Mouse (Mus musculus) heart, adult 8-10 months (tissue): ENCODE data around the gene Dscam. TPM values are rescaled to one million over a fixed set of nuclear protein-coding genes. Genes with fewer than 3 reads are reported as not detected.

ENCODE experiments used
- DNase-seq: peaks from one replicate; pipeline ENCODE4 v3.0.0; 2022; ENCODE audit warnings: low spot score
- total RNA-seq, 4 experiments: library from RNA; stranded (reverse); gene quantifications; 2 replicates each; pipeline ENCODE4 v1.2.4; 2022

Dscam gene
- total RNA-seq, 4 experiments from 2014 or later: not detected

DNA sequence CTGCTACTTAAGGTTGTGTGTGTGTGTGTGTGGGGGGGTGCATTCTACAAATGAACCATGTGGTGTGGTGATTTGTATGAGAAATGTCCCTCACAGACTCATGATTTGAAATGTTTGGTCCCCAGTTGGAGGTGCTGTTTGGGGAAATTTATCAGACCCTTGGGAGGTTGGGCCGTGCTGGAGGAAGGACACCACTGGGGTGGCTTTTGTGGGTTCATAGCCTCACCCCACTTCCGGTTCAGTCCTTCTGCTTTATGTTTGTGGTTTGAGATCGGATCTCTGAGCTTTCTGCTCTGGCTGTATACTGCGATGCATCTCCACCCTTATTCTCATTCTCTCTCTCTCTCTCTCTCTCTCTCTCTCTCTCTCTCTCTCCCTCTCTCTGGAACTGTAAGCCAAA lies 516.5 kb downstream of the Dscam start:
- no peak for DNase-seq

DNA sequence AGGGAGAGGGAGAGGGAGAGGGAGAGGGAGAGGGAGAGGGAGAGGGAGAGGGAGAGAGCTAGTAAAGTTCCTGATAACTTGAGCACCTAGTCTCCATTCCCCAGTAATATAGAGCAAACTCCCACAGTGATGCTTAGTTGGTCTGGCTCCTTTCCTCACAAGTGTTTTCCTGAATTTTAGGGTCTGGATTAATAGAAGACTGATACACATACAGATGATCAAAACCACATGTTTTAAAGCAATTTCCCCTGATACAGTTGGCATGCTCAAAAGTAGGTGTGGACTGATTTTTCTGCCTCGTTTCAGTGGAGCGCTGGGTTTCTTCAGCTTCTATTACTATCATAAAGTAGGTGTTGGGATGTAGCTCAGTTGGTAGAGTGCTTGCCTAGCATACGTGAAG lies 519.1 kb downstream of the Dscam start:
- DNase-seq: no peak

DNA sequence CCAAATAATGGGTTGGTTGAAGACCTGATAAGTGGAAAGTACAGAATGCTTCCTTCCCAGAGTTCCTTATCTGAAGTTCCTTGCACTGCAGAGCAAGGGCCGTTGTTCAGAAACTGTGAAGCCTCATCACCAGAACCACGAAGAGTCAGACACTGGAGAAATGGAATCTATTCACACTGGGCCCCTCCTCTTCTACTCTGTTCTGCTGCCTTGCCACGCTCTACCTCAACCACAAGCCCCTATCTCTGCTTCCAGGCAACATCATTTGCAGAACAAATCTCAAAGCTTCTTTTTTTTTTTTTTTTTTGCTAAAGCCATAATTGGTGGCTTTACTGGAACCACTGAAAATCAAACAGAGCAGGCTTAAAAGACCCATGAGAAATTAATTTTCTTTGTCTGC lies 530.5 kb downstream of the Dscam start:
- DNase-seq: no peak

DNA sequence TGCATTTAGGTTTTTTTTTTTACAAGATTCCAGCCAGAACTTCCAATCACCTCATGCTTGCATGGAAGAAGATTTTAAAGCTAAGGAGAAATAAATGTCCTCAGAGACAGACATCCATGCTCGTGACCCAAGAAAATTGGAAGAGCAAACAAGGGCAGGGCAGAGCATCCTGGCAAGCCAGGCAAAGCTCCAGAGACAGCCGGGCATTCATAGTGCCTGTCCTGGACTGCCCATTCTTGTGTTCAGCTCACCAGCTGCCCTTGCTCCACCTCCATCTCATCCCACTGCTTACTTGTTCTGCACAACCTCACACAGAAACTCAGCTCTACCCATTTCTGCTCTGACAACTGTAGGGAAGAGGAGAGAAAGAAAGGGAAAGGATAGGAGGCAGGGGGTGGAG lies 534.6 kb downstream of the Dscam start:
- DNase-seq: no peak

DNA sequence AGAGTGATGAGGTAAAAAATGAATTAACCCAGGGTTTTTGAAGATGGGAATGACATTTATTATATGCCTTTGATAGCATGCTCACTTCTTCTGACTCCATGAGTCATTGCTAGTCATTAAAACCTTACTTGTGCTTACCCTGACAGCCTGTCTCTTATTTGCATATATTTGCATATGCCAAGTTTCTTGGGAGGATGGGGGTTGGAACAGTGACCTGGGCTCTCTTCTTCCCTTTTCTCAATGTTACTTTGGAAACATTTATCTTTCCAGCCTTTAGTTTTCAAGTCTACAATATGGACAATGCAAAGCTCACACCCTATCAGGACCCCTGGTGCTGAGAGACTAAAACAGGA lies 535.8 kb downstream of the Dscam start:
- DNase-seq: no peak

DNA sequence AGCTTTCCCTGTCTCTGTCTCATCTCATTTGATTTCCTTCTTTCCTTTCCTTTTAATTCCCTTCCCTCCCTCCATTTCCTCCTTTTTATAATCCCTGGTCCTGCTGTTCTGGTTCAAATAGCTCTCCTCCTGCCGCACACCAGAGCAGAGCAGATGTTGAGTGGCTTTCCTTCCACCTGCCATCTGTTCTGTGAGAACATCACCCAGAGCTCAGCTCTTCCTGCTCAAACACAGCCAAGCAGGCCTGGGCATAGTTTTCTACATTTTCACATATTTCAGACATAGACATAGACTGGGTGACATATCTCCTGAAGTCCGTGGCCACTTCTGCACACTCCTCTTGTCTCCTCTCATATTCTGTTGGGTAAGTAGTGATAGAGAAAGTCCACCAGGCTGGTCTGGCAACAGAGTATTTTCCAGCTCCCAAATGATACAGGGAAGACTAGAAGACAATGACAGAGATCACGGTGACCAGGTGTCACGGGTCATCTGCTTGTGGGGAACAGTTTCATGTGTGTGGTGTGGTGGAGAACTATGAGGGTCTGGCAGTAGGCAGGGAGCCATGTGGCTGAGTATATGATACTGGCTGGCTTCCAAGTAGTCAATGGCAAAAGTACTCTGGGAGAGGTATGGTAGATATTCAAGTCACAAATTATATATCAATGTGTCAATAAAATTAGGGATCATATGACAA lies 536.3 kb downstream of the Dscam start:
- no peak for DNase-seq

GRCm38 (mm10) chr16:96630241-96630640 lies 540.3 kb downstream of the Dscam start:
- DNase-seq: no peak

DNA sequence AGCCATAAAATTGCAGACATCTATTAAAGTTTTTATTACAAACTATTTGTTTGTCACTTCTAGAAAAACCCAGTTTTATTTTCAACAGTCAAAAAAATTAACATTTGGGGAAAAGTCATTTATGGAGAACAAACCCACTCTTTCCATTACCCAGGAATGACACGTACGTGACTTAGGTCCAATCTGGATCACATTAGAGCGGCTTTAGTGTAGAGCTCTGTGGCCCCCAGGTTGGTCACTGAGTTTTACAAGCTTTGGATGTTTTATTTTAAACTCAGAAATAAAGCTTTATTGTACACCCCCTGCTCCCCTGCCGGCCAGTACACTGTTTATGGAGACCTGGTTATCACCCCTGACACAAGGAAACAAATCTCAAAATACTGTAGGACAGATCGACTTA lies 540.9 kb downstream of the Dscam start:
- DNase-seq: no peak

DNA sequence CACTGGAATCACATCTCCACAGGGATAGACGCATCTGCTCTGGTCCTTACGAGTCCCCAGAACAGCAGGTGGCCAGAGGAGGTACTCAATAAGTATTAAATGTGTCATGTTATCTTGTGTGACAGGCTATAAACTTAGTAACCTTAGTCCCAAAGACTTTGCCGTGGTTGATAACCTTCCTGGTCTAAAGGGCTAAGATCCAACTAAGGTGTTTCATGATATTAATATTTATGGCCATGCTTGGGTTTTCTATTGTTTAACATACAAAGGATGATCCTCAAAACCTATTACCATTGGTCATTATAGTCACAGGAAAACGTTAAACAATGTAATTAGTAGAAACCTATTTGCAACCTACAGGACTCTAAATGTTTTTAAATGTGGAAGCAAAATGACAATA lies 545.1 kb downstream of the Dscam start:
- DNase-seq: no peak

DNA sequence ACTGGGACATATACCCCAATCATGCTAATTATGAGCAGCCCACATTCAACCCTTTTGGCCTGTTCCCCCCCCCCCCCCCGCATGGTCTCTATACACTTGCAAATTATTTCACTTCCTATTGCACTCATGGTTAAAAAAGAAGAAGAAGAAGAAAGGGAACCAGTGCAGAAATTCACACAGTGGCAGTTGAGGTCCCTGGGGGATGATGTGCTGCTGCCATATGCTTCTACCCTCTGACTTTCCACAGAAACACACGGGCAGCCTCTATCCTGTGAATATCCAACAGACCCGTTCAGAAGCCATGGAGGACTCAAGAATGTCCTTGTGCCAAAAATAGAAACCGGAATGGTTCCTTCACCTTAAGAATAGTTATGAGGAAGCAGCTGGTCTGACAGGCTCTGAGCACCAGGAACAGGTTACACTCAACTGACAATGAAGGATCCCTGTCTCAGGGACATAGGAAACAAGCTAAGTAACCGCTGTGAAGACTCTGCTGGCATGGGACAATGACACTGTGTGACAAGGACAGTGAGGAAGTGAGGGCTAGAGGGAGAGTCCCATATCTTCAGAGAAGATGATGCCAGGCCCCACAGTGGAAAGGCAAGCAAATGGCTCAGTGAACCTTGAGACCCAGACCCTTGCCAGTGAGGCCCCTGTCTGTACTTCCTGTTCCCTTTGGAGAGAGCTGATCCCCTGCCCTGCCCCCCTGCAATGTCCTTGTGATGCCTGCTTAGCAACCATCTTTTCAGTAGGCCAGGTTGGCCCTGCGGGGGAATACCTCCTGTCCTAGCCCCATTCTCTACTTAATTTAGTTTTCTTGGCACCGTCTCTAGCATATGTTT lies 545.8 kb downstream of the Dscam start:
- DNase-seq: no peak

DNA sequence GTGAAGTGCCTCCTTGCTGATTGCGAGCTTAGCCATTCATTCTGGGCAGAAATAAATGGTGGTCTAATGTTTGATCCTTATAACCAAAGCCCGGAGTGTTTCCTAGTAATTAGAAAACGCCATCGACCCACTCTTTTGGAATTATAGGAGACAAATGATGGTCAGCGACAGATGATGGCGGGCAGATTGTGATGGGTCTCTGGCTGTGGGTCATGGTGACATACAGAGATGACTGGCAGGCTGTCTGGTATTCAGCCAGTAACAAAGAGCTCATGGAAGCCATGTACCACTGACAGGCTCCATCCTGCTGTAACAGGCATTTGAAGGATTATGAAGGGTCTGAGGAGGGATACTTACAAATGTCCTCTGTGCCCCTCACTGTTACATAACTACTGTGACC lies 549.7 kb downstream of the Dscam start:
- DNase-seq: no peak

DNA sequence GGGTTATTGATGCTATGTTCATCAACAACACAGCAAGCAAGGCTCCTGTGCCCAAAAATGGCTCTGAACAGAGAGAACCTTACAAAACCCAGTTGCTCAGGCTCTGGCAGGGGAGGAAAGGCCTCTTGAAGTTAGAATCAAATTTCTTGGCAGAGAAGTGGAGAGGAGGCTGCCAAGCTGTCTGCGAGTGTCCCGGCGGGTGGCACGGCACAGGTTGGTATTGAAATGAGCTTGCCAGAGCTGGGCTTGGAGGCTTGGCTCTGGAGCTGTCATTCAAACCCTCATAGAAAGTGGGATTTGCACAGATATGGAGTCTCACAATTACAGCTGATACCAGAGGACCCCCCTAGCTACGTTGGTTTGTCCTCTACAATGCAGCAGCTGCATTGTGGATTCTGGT lies 550.1 kb downstream of the Dscam start:
- peak; percentile 57 for DNase-seq

- DNase-seq: no peak
These were observed 552.8 kb downstream of the Dscam start for GRCm38 (mm10) chr16:96617772-96618171.

GRCm38 (mm10) chr16:96613275-96613674 lies 557.3 kb downstream of the Dscam start:
- DNase-seq: no peak

- peak; percentile 21 for DNase-seq
These were observed 559.7 kb downstream of the Dscam start for GRCm38 (mm10) chr16:96610806-96611205.

- DNase-seq: no peak
These were observed 568.3 kb downstream of the Dscam start for GRCm38 (mm10) chr16:96602206-96602605.

DNA sequence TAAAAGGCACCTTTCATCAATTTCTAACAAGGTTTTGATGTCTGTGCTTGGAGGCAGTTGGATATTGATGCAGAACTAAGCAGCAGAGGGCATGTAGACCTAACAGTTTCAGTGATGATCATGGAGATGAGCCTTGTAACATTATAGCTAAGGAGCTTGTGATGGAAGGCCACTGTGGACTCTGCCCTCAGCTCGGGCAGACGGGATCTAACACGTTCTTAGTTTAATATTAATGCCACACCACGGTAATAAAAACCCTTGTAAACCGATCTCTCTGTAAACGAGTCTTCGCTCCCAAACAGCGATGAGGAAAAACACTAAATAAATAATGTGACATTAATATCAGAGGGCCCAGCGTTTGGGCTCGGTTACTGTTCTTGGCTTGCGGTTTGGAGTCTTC lies 569.8 kb downstream of the Dscam start:
- no peak for DNase-seq

GRCm38 (mm10) chr16:96599401-96600060 lies 571.0 kb downstream of the Dscam start:
- DNase-seq: no peak

DNA sequence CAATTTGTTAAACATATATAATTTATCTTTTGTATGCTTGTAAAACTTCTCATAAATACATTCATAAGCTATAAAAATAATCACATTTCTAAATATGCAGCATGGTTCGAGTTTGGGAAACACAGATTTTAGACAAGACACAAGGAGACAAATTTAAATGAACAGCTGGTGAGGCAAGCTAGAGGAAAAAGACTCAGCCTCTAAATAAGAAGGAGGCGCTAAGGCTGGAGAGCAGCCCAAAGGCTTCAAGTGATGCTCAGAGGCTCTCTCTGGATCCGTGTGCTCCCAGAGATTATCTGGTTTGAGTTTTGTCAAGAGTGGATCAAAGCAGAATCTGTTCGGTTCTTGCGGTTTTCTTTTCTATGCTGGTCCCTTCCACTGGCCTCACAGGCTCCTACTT lies 594.7 kb downstream of the Dscam start:
- no peak for DNase-seq

DNA sequence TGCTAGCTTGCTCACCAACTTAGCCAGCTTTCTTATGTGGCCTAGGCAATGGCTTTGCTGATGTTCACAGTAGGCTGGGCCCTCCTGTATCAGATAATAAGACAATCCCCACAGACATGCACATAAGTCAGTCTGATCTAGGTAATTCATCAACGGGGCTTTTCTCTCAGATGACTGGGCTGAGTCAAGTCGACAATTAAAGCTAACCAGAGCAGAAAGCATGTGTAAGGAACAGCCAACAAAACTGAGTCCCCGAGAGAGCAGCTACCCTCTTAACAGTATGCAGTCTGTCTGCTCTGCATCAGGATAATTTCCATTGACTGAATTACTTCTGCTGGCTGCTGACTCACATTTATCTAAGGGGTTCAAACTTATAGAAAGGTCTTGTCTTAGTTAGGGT lies 603.1 kb downstream of the Dscam start:
- no peak for DNase-seq

DNA sequence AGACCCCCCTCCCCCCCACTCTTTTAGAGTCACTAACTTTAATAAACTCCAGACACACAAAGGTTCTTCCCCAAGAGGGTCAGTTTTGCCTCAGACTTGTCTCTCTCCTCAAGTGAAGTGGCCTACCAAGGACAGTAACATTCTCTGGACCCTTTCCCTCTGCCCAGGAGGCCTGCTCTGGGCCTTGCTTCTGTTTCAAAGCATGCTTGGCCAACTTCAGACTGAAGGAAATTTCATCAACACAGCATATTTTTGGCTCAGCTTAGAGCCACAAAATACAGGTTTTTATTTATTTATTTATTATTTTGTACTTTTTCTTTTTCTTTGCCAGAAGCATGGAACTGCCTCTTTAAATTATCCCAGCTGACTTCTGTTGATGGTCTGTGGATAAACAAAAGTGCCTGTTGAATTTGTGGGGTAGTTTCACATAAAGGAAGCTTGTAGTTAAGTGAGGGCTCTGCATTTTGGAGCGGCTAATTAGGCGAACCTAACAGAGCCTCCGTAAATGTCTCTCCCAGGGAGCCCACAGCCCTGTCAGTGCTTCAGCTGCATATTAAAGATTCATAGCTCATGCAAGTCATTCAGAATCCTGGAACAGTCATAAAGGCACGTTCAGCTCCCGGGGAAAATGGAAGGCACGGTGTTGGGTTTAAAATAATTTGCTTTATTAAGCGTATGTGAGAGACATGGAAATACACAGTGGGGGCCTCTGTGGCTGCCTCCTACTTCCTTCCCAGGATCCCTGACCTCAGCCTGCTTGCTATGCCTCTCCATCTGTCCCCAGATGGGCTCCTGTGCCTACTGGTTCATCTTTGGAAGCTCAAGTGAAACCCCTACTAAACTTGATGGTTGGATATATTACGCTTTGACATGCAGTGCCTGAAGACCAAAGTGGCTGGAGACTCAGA lies 606.9 kb downstream of the Dscam start:
- DNase-seq: no peak

DNA sequence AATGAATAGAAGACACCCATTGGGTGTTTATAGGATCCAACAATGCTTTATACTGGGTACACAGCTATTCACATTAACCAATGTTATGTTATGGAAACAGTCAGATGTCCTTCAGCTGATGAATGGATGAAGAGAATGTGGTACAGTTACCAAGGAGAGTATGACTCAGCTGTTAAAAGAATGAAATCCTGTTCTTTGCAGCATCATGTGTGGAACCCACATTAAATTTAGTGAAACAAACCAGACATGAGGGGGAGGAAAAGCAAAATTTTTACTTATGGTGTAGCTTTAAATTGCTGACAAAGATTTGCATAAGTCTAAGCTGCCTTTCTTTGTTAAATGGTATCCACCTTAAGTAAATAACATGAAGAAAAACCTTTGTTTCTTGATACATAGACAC lies 610.8 kb downstream of the Dscam start:
- no peak for DNase-seq
